Mouse (Mus musculus): ENCODE measurements around the gene Efemp1.

DNA sequence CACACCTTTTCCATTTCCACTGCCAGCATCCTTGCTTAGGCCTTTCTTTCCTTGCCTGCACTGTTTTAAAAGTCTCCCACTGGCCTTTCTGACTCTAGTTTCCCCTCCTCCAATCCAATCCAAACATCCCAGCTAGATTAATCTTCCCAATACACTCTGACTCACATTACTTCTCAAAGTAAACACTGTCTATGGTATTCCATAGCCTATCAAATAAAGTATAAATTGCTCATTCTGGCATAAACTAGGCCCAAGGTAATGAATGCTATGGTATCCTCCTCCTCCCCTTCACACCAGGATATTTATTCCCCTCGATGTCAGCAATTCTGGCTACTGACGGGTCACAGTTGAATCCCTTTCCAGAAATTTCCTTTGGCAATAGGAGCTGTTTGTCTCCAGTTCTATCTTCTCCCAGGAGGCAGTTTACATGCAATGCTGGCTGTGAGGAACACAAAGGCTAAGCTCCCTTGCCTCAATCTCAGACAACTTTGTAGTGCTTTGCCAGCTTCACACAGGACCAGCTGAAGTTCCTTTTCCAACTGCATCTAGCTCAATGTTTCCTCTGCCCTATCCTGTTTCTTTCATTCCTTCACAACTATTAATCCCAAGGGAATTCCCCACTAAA, 98.7 kb downstream of the Efemp1 start:
- no peak for TF ChIP-seq CTCF (IDR thresholded peaks at IDR 0.05; ENCODE audit: control insufficient read depth, insufficient read depth, insufficient read length)
- TF ChIP-seq MYOD1 (IDR thresholded peaks at IDR 0.05; ENCODE audit: control insufficient read depth, insufficient read length, low read depth): no peak
- no peak for TF ChIP-seq CEBPB (IDR thresholded peaks at IDR 0.05; ENCODE audit: low read depth)
- no peak for TF ChIP-seq MAX (IDR thresholded peaks at IDR 0.05)

Measured in C2C12 (cell line).